Mouse (Mus musculus): ENCODE data around the gene Cd209g.
"Not testable (repeated sequence)": the region's sequence is repeated elsewhere in the genome, so short reads cannot be mapped to it uniquely, and the experiment has no call there.

Cd209g gene

GRCm38 (mm10) chr8:4133798-4134197 lies at the start of gene Cd209g:
Gene Cd209g, plus strand, starts transcription at chr8:4134098.
- DNase-seq (ENCODE audit: low read depth), result no peak

DNA sequence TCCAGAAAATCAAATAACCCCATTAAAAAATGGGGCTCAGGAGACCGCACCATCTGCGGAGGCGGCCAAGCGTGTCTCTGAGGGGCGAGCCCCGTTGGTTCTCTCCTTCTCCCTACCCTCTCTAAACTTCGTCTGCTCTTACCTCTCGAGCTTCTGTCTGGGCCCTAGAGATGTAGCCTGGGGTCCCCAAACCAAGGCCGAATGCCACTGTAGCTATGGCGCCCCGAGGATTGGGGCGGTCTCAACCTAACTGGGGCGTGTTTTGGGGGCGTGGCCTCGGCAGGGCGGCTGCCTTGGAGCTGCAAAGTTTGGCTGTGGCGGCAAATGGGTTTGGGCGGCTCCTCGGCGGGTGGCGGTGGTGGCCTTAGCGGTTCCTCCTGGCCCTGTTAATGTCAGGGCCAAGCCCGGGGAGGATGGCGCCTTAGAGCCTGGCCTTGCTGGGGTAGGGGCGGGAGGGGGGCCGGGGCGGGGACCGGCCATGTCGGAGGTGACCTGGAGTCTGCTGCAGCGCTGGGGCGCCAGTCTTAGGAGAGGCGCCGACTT lies 46.6 kb upstream of the Cd209g start:
- DNase-seq (ENCODE audit: low read depth), result peak; percentile 14

- peak; percentile 50 for DNase-seq (ENCODE audit: low read depth)
Measured at GRCm38 (mm10) chr8:4088514-4088913, 45.4 kb upstream of the Cd209g start.

- DNase-seq (ENCODE audit: low read depth), result not testable (repeated sequence)
Measured at GRCm38 (mm10) chr8:4105735-4106134, 28.2 kb upstream of the Cd209g start, which contains the start of gene Cd209f. Gene Cd209f, minus strand, starts transcription at chr8:4105835.

DNA sequence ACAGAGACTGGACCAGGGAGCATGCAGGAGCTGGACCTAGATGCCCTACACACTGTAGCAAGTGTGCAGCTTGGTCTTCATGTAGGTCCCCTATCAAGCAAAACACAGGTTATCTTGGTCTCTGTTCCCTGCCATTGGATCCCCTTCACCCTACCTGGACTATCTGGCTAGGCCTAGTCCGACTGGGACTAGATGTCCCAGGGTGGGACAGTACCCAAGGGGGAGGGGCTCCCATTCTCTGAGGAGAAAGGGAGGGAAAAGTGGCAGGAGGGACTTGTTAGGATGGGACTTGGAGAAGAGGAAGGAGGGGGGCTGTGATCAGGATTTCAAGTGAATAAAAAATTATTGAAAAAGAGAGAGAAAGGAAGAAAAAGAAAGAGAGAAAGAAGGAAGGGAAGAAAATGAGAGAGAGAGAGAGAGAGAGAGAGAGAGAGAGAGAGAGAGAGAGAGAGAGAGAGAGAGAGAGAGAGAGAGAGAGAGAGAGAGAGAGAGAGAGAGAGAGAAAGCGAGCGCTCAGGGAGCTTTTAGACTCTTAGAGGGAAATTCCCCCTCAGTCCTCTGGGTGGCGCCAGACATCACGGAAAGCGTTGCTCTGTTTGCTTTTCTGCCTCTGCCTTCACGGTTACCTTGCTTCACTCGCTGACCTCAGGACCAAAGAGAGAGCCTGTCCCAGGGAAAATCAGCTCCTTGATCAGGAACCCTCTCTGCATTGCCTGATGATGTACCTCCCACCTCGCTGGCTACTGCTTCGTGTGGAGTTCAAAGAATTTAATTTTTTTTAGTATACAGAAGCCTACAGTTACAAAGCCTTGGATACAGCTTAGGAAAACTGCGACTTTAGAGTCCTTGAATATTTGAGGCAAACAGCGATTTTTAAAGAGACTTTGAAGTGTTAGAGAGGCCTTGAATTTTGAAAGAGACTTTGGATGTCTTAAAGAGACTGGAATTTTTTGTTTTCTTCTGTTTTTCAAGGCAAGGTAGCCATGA lies 6.1 kb downstream of the Cd209g start:
- peak; percentile 82 for DNase-seq (ENCODE audit: low read depth)

GRCm38 (mm10) chr8:4141721-4142120 lies 7.8 kb downstream of the Cd209g start:
- peak; percentile 61 for DNase-seq (ENCODE audit: low read depth)

- DNase-seq (ENCODE audit: low read depth), result no peak
Measured at GRCm38 (mm10) chr8:4147272-4147671, 13.4 kb downstream of the Cd209g start.

DNA sequence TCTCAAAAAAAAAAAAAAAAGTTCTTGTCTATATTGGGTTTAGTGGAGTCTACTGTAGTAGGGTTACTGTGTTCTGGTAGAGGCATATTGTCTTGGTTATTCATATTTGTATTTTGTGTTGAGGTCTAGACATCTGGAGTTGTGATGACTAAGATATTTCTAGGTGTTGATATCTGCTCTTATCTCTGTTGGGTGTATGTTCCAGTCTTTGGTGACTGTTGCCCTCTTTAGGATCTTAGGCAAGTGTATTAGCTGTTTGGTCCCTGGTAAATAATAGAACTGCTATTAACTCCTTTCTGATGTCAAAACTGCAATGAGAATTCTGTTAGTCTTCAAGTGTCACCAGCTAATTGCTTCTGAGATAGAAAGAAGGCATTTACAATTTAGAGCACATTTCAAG lies 21.0 kb downstream of the Cd209g start:
- DNase-seq (ENCODE audit: low read depth), result no peak

- no peak for DNase-seq (ENCODE audit: low read depth)
Measured at GRCm38 (mm10) chr8:4162786-4163185, 28.9 kb downstream of the Cd209g start.

GRCm38 (mm10) chr8:4165176-4165851 lies 31.4 kb downstream of the Cd209g start:
- DNase-seq (ENCODE audit: low read depth), result peak; percentile 87

DNA sequence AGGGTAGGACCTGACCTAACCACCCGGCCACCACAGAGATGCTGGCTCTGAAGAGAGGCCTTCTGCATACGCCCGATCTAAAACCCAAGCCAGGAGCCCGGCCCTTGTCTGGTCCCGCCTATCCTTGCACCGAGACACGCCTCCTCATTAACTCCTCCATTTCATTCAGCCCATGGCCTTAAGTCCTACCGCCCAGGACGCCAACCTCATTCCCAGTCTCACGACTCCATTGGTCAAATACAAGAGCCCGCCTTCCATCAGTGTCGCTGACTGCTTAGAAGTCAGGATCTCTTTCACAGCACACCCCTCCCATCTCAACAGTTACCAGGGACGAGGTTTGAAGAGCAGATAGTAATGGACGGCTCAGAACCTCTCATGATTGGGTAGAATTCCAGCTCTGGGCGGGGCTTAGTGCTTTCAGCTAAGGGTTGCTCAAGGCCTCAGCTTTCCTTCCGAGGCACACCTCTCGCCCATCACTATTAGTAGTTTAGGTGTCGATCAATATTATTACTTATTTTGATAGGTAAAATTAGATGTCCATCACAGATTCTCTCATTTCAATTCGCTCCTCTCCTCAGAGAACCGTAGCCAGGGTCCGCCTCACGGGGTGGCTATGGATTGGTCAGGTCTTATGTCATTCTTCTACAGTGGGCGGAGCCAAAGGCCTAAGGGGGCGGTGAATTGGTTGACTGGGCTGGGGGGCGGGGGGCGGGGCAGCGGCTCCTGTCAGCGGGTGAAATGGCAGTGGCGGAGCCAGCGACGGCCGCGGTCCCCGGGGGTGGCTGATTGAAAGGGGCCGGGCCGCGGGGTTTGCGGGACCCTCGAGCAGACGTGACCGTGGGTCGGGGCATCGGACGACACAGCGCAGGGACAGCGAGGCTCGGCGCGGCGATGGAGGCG lies 32.2 kb downstream of the Cd209g start, which contains the start of gene Evi5l:
TSS of gene Evi5l (plus strand) at position 716 of the 900 bp plus-strand sequence.
- peak; percentile 100 for DNase-seq (ENCODE audit: low read depth)

GRCm38 (mm10) chr8:4166881-4167525 lies 33.1 kb downstream of the Cd209g start:
- no peak for DNase-seq (ENCODE audit: low read depth)

- no peak for DNase-seq (ENCODE audit: low read depth)
Measured at GRCm38 (mm10) chr8:4167918-4168317, 34.0 kb downstream of the Cd209g start.

DNA sequence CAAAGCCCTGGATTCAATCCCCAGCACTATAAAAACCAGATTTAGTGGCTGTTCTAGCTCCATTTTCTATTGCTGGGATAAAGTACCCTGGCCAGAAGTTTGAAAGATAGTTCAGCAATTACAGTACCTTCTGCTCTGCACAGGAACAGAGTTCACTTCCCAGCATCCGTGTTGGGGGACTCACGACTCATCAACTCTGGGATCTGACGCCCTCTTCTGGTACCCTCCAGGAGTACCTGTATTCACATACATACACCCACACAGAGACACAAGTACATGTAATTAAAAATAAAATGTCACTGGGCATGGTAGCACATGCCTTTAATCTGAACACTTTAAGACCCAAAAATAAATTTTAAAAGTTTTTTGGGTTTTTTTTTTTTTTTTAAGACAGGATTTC lies 38.6 kb downstream of the Cd209g start:
- DNase-seq (ENCODE audit: low read depth), result no peak

GRCm38 (mm10) chr8:4174018-4174417 lies 40.1 kb downstream of the Cd209g start:
- DNase-seq (ENCODE audit: low read depth), result no peak

- DNase-seq (ENCODE audit: low read depth), result no peak
Measured at GRCm38 (mm10) chr8:4183409-4183808, 49.5 kb downstream of the Cd209g start.

DNA sequence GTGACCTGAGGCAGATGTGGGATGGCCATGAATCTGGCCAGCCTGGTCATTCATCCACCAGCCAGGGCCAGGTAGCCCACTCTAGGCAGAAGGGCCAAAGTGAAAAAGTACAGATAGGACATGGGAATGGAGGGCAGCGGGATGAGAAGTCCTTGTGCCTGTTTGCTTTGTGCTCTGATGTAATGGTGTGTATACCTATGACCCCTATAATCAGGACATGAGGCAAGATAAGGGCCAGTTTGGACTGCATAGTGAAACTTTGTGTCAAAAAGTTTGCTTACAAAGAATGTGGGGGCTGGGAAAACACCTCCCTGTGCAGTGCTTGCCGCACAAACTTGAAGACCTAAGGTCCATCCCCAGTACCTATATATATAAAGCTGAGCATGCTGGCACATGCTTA lies 52.3 kb downstream of the Cd209g start:
- DNase-seq (ENCODE audit: low read depth), result no peak
